Mouse (Mus musculus): ENCODE measurements around the gene Med12. TPM values are rescaled to one million over a fixed set of nuclear protein-coding genes. Genes with fewer than 3 reads are reported as not detected.

The Med12 gene
- polyA plus RNA-seq, 1 experiment from 2014 or later = 31.3 TPM

GRCm38 (mm10) chrX:101273410-101273809 is 420 bp upstream of the Med12 start:
- no peak overlapping the region for H3K27ac ChIP-seq
- no peaks in the 10 kb centered on the region for H3K27me3 ChIP-seq
- peaks cover 10% of the 10 kb centered on the region; the same call in 1 of the 2 replicates for H3K4me1 ChIP-seq
- H3K36me3 ChIP-seq (ENCODE audit: poor library complexity, severe bottlenecking) = peaks cover 16% of the 10 kb centered on the region
- H3K4me2 ChIP-seq = peak overlapping the region; percentile 57
- ATAC-seq = peak; percentile 17
- peak overlapping the region; percentile 56 for H3K4me3 ChIP-seq
- no peaks in the 10 kb centered on the region for H3K9me3 ChIP-seq (replicated peaks)
- peak overlapping the region; percentile 73 for H3K9ac ChIP-seq
- 27% methylated on average over 6 of the region's 6 CpGs for WGBS

GRCm38 (mm10) chrX:101282813-101283212 is 9.0 kb downstream of the Med12 start:
- H3K36me3 ChIP-seq (ENCODE audit: poor library complexity, severe bottlenecking) = peaks cover 77% of the 10 kb centered on the region

GRCm38 (mm10) chrX:101285534-101285933 is 11.7 kb downstream of the Med12 start:
- no peak overlapping the region for H3K27ac ChIP-seq
- no peaks in the 10 kb centered on the region for H3K27me3 ChIP-seq
- H3K4me3 ChIP-seq = no peak overlapping the region
- WGBS = 32% methylated on average over 6 of the region's 6 CpGs
- no peaks in the 10 kb centered on the region for H3K4me1 ChIP-seq
- H3K9me3 ChIP-seq (replicated peaks) = no peaks in the 10 kb centered on the region
- H3K4me2 ChIP-seq = no peak overlapping the region
- peaks cover 87% of the 10 kb centered on the region for H3K36me3 ChIP-seq (ENCODE audit: poor library complexity, severe bottlenecking)
- no peak overlapping the region for H3K9ac ChIP-seq
- peak; percentile 67 for ATAC-seq

More at GRCm38 (mm10) chrX:101282813-101283212, 9.0 kb downstream of the Med12 start:
- H3K4me1 ChIP-seq = no peaks in the 10 kb centered on the region
- WGBS = 81% methylated on average over 6 of the region's 6 CpGs
- no peaks in the 10 kb centered on the region for H3K9me3 ChIP-seq (replicated peaks)
- H3K4me2 ChIP-seq = no peak overlapping the region
- no peak overlapping the region for H3K4me3 ChIP-seq
- no peak for ATAC-seq
- no peaks in the 10 kb centered on the region for H3K27me3 ChIP-seq
- H3K27ac ChIP-seq = no peak overlapping the region
- H3K9ac ChIP-seq = no peak overlapping the region

GRCm38 (mm10) chrX:101285953-101286670 is 12.3 kb downstream of the Med12 start:
- WGBS = 90% methylated on average over 14 of the region's 14 CpGs
- ATAC-seq = no peak
- Histone ChIP-seq H3K4me2 (no peak overlapping the region), H3K27me3 (no peaks in the 10 kb centered on the region), H3K27ac (no peak overlapping the region), H3K9ac (no peak overlapping the region), H3K9me3 (replicated peaks) (no peaks in the 10 kb centered on the region), H3K4me1 (no peaks in the 10 kb centered on the region), H3K36me3 (ENCODE audit: poor library complexity, severe bottlenecking) (peaks cover 91% of the 10 kb centered on the region), H3K4me3 (no peak overlapping the region)

- no peak for ATAC-seq
- no peak overlapping the region for H3K4me2 ChIP-seq
- peaks cover 90% of the 10 kb centered on the region for H3K36me3 ChIP-seq (ENCODE audit: poor library complexity, severe bottlenecking)
- no peak overlapping the region for H3K9ac ChIP-seq
- H3K27me3 ChIP-seq = no peaks in the 10 kb centered on the region
- H3K9me3 ChIP-seq (replicated peaks) = no peaks in the 10 kb centered on the region
- no peak overlapping the region for H3K4me3 ChIP-seq
- H3K27ac ChIP-seq = no peak overlapping the region
- H3K4me1 ChIP-seq = no peaks in the 10 kb centered on the region
- 95% methylated on average over 3 of the region's 3 CpGs for WGBS
These were observed 13.7 kb downstream of the Med12 start for GRCm38 (mm10) chrX:101287543-101287942.

- ATAC-seq = no peak
- Histone ChIP-seq H3K9me3 (replicated peaks) (no peaks in the 10 kb centered on the region), H3K4me3 (no peak overlapping the region), H3K36me3 (ENCODE audit: poor library complexity, severe bottlenecking) (peaks cover 90% of the 10 kb centered on the region), H3K27ac (no peak overlapping the region), H3K27me3 (no peaks in the 10 kb centered on the region), H3K4me1 (no peaks in the 10 kb centered on the region), H3K9ac (no peak overlapping the region), H3K4me2 (no peak overlapping the region)
- WGBS = 98% methylated on average over 6 of the region's 6 CpGs
These were observed 14.6 kb downstream of the Med12 start for GRCm38 (mm10) chrX:101288432-101288831.

DNA sequence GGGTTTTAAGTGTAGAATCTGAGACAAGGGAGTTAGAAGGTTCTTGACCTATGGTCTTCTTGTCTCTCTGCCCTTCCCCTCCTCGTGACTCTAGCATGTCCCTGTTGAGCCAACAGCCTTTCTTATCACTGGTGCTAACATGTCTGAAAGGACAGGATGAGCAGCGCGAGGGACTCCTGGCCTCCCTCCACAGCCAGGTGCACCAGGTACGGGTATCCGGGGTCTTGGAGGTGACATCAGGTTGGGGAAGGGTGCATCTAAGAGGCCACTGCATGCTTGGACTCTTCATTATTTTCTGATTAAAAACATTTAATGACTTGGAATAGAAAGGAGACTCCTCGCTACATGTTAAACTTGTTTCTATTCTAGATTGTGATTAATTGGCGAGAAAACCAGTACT is 15.2 kb downstream of the Med12 start:
- WGBS = 92% methylated on average over 7 of the region's 7 CpGs
- no peak overlapping the region for H3K4me3 ChIP-seq
- no peak overlapping the region for H3K9ac ChIP-seq
- H3K27me3 ChIP-seq = no peaks in the 10 kb centered on the region
- no peaks in the 10 kb centered on the region for H3K4me1 ChIP-seq
- no peak overlapping the region for H3K4me2 ChIP-seq
- no peaks in the 10 kb centered on the region for H3K9me3 ChIP-seq (replicated peaks)
- ATAC-seq = no peak
- H3K27ac ChIP-seq = no peak overlapping the region
- peaks cover 90% of the 10 kb centered on the region for H3K36me3 ChIP-seq (ENCODE audit: poor library complexity, severe bottlenecking)

GRCm38 (mm10) chrX:101290111-101290510 is 16.3 kb downstream of the Med12 start:
- Histone ChIP-seq H3K27me3 (no peaks in the 10 kb centered on the region), H3K4me3 (no peak overlapping the region), H3K36me3 (ENCODE audit: poor library complexity, severe bottlenecking) (peaks cover 85% of the 10 kb centered on the region), H3K9me3 (replicated peaks) (no peaks in the 10 kb centered on the region), H3K27ac (no peak overlapping the region), H3K9ac (no peak overlapping the region), H3K4me2 (no peak overlapping the region), H3K4me1 (no peaks in the 10 kb centered on the region)
- ATAC-seq = no peak
- WGBS = 85% methylated on average over 10 of the region's 10 CpGs

DNA sequence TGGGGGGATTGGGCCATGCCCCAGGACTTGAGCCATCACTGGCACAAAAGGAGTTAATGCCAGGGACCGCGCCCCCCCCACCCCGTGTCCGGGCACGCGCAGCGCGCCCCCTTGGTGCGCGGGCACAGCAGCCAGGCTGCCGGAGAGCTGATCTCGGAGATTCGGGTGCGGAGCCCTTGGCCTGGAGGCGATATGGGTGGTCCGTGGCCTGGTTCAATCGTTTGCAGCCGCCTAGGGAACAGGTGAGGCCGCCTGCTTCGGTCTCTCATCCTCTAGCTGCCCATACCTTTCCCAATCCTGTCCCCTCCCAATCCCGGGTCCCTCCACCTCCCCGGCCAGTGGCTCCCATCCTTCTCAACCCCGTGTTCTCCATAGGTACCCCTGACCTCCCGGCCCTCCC is 25.2 kb downstream of the Med12 start, which contains the start of gene Nlgn3:
Gene Nlgn3, plus strand, starts transcription at position 114 of the 400 bp plus-strand sequence.
- Histone ChIP-seq H3K9ac (peak within 1 kb of the TSS; percentile 78), H3K27ac (peak within 1 kb of the TSS; percentile 80), H3K4me3 (peak within 1 kb of the TSS; percentile 52), H3K36me3 (ENCODE audit: poor library complexity, severe bottlenecking) (peaks cover 23% of the 10 kb centered on the region), H3K27me3 (no peaks in the 10 kb centered on the region), H3K9me3 (replicated peaks) (no peaks in the 10 kb centered on the region), H3K4me2 (peak within 1 kb of the TSS; percentile 60), H3K4me1 (peaks cover 31% of the 10 kb centered on the region)
- 33% methylated on average over 1 of the region's 24 CpGs for WGBS
- peak; percentile 25; the same call in 1 of the 2 replicates for ATAC-seq

GRCm38 (mm10) chrX:101299473-101300426 is 25.9 kb downstream of the Med12 start:
- H3K4me2 ChIP-seq = peak overlapping the region; percentile 60
- H3K36me3 ChIP-seq (ENCODE audit: poor library complexity, severe bottlenecking) = peaks cover 20% of the 10 kb centered on the region
- H3K27ac ChIP-seq = peak overlapping the region; percentile 80
- WGBS = 35% methylated on average over 11 of the region's 13 CpGs
- ATAC-seq = peak; percentile 82
- no peaks in the 10 kb centered on the region for H3K27me3 ChIP-seq
- no peaks in the 10 kb centered on the region for H3K9me3 ChIP-seq (replicated peaks)
- peaks cover 35% of the 10 kb centered on the region for H3K4me1 ChIP-seq
- peak overlapping the region; percentile 78 for H3K9ac ChIP-seq
- peak overlapping the region; percentile 52 for H3K4me3 ChIP-seq

- peak overlapping the region; percentile 80 for H3K27ac ChIP-seq
- H3K4me2 ChIP-seq = peak overlapping the region; percentile 60
- peaks cover 35% of the 10 kb centered on the region for H3K4me1 ChIP-seq
- H3K36me3 ChIP-seq (ENCODE audit: poor library complexity, severe bottlenecking) = peaks cover 20% of the 10 kb centered on the region
- peak overlapping the region; percentile 52 for H3K4me3 ChIP-seq
- WGBS = 34% methylated on average over 13 of the region's 13 CpGs
- peak; percentile 53 for ATAC-seq
- H3K27me3 ChIP-seq = no peaks in the 10 kb centered on the region
- no peaks in the 10 kb centered on the region for H3K9me3 ChIP-seq (replicated peaks)
- H3K9ac ChIP-seq = peak overlapping the region; percentile 78
These were observed 26.7 kb downstream of the Med12 start for GRCm38 (mm10) chrX:101300427-101301030.
